Mouse (Mus musculus) midbrain, embryonic 14.5 days (tissue): ENCODE results near the gene Vps13c. TPM values are rescaled to one million over a fixed set of nuclear protein-coding genes. Genes with fewer than 3 reads are reported as not detected.

ENCODE experiments used
- ATAC-seq: fragments of 200-750 bp; cut with Nextera tagmentation; 2 replicates; pipeline ENCODE4 v1.8.0; 2017; ENCODE audit warnings: moderate number of reproducible peaks, moderate library complexity; ENCODE audit not compliant: low FRiP score, low TSS enrichment
- DNase-seq: peaks from one replicate; pipeline ENCODE4 v3.0.0-alpha.2; 2015
- H3K27ac ChIP-seq: fragments of 300-500 bp; sonication (generic); replicated peaks from 2 replicates; pipeline ENCODE4 v1.5.1; 2014; ENCODE audit warnings: mild to moderate bottlenecking, low read depth, low read length, moderate library complexity
- H3K27me3 ChIP-seq: fragments of 300-500 bp; sonication (generic); 2 replicates; pipeline ENCODE4 v1.6.1; 2014; ENCODE audit warnings: low read length, control low read depth, mixed read lengths; ENCODE audit not compliant: control insufficient read depth, insufficient read depth
- H3K36me3 ChIP-seq: fragments of 300-500 bp; sonication (generic); 2 replicates; pipeline ENCODE4 v1.6.1; 2014; ENCODE audit warnings: low read length, control low read depth; ENCODE audit not compliant: control insufficient read depth, insufficient read depth
- H3K4me1 ChIP-seq: fragments of 300-500 bp; sonication (generic); 2 replicates; pipeline ENCODE4 v1.6.1; 2014; ENCODE audit warnings: mild to moderate bottlenecking, antibody characterized with exemption, low read length, control low read depth; ENCODE audit not compliant: control insufficient read depth, insufficient read depth
- H3K4me2 ChIP-seq: fragments of 300-500 bp; sonication (generic); 2 replicates; pipeline ENCODE4 v1.6.1; 2014; ENCODE audit warnings: mild to moderate bottlenecking, low read length, moderate library complexity
- H3K4me3 ChIP-seq: fragments of 300-500 bp; sonication (generic); replicated peaks from 2 replicates; pipeline ENCODE4 v1.5.1; 2014; ENCODE audit warnings: low read depth, low read length
- H3K9ac ChIP-seq: fragments of 300-500 bp; sonication (generic); replicated peaks from 2 replicates; pipeline ENCODE4 v1.6.1; 2014; ENCODE audit warnings: mild to moderate bottlenecking, low read length, moderate library complexity
- H3K9me3 ChIP-seq: fragments of 300-500 bp; sonication (generic); 2 replicates; pipeline ENCODE4 v1.6.1; 2016; ENCODE audit warnings: low read length, control low read depth, mixed read lengths; ENCODE audit not compliant: control insufficient read depth
- WGBS: fragments of 180-500 bp; shearing (Covaris S2); extraction: QIAGEN DNeasy Blood & Tissue Kit; methylation state at CpG from one replicate; pipeline ENCODE4 v1.1.7; 2014; 5-methylcytosine and 5-hydroxymethylcytosine counted together
- polyA plus RNA-seq: library from polyadenylated mRNA; unstranded; fragments of >200 nt; fragmentation: Nextera tagmentation; extraction: Ambion mirVana; gene quantifications from 2 replicates; pipeline ENCODE4 v1.2.1, GENCODE M21; 2014

The Vps13c gene
- polyA plus RNA-seq, 1 experiment from 2014 or later = 17.1 TPM

DNA sequence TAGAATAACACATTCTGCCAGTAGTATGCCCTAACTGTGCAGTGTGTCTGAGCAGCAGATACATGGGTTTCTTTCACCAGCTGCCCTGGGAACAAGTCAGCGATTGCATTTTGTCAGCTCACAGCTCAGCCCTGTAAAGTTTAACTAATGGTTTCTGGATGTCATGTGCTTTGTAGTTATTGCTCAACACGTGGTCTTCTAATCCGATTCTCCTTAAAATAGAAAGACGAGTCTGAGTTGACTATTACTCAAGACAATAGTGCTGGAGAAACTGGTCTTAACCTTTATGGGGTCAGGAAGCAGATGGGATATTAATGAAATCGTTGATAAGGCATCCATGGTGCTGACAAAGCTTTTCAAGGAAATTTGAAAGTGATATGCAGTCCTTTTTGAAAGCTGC, 2.6 kb downstream of the Vps13c start:
- no peaks in the 10 kb centered on the region for H3K27me3 ChIP-seq
- no peak overlapping the region for H3K9ac ChIP-seq
- 80% methylated on average over 5 of the region's 5 CpGs for WGBS
- no peak overlapping the region for H3K4me2 ChIP-seq
- DNase-seq (no peak), ATAC-seq (no peak)
- H3K27ac ChIP-seq = no peak overlapping the region
- H3K4me1 ChIP-seq = peaks cover 6% of the 10 kb centered on the region
- no peak overlapping the region for H3K4me3 ChIP-seq
- no peaks in the 10 kb centered on the region for H3K36me3 ChIP-seq
- H3K9me3 ChIP-seq = no peaks in the 10 kb centered on the region

DNA sequence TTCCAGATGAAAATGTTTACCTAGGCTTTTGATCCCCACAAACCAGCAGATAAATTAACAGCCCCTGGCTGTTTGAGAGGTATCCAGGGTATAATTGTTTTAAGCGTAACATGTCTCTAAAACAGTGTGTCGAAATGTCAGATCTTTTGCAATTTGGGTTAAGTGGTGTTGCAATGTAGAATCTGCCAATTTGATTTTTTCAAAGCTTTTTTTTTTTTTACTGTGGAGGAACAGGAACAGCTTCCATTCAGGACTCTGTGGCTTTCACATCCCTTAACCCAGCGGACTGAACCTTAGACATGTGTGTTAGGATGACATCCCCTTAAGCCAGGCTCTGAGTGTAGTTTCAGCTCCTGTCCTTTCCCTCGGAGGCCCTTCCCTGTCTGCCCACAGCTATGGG, 4.8 kb downstream of the Vps13c start:
- H3K27me3 ChIP-seq = no peaks in the 10 kb centered on the region
- no peak overlapping the region for H3K9ac ChIP-seq
- 86% methylated on average over 4 of the region's 4 CpGs for WGBS
- peaks cover 6% of the 10 kb centered on the region for H3K4me1 ChIP-seq
- H3K4me3 ChIP-seq = no peak overlapping the region
- no peak overlapping the region for H3K27ac ChIP-seq
- DNase-seq (no peak), ATAC-seq (no peak)
- no peaks in the 10 kb centered on the region for H3K9me3 ChIP-seq
- no peak overlapping the region for H3K4me2 ChIP-seq
- no peaks in the 10 kb centered on the region for H3K36me3 ChIP-seq

DNA sequence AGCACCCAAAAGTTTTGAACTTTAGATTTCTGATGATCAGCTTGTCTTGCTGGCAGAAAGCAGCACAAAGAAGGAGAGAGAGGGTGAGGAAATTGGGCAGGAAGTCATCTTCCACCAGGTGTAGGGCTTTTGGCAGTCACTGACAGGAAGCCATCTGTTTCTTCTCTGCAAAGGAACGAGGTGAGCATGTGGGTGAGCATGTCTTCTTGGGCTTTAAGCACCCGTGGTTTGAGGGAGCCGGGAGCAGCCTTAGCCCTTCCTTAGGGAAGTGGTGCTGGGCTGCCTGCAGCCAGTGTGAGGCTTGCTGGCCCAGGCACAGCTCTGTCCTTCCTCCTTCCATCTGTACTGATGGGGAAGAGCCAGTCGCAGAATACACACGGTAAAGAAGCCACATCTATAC, 5.5 kb downstream of the Vps13c start:
- H3K4me2 ChIP-seq = no peak overlapping the region
- H3K4me1 ChIP-seq = peaks cover 5% of the 10 kb centered on the region
- DNase-seq = no peak
- H3K9me3 ChIP-seq = no peaks in the 10 kb centered on the region
- no peak for ATAC-seq
- 93% methylated on average over 5 of the region's 5 CpGs for WGBS
- no peaks in the 10 kb centered on the region for H3K27me3 ChIP-seq
- H3K27ac ChIP-seq = no peak overlapping the region
- H3K36me3 ChIP-seq = no peaks in the 10 kb centered on the region
- H3K4me3 ChIP-seq = no peak overlapping the region
- no peak overlapping the region for H3K9ac ChIP-seq

DNA sequence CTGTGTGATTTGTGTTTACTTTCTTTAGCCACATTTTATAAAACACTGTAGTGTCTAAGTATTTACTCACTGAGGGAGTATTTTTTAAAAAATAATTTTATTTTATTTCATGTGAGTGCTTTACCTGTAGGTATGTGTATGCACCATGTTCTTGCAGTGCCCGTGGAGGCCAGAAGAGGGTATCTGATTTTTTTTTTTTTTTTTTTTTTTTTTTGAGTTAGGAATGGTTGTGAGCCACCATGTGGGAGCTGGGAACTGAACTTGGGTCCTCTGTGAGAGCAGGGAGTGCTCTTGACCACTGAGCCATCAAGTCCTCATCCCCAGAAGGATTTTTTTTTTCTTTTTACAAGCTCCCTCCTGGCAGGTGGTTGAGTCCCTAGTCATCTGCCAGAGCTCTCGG, 5.9 kb downstream of the Vps13c start:
- no peaks in the 10 kb centered on the region for H3K27me3 ChIP-seq
- WGBS = 96% methylated on average over 2 of the region's 2 CpGs
- H3K9ac ChIP-seq = no peak overlapping the region
- H3K4me2 ChIP-seq = no peak overlapping the region
- no peaks in the 10 kb centered on the region for H3K9me3 ChIP-seq
- peaks cover under 1% of the 10 kb centered on the region for H3K4me1 ChIP-seq
- no peak overlapping the region for H3K4me3 ChIP-seq
- ATAC-seq (no peak), DNase-seq (no peak)
- H3K27ac ChIP-seq = no peak overlapping the region
- no peaks in the 10 kb centered on the region for H3K36me3 ChIP-seq

DNA sequence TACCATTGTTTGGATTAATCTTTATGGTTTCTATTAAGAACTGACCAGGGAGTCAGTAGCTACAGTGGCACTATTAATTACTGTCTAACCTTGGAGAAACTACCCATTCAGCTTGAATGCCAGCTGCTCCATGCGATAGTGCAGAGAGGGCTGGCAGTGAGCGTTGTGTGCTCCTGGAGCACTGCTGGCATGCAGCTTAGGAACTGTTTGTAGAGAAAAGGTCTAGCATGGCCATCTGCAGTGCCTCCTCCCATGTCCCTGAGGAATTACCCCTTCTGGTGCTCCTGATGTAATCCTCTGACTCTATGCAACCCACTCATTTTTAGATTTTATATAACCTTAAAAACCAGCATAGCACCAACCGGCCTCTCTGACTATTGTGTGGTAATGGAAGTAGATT, 7.4 kb downstream of the Vps13c start:
- Histone ChIP-seq H3K27me3 (no peaks in the 10 kb centered on the region), H3K36me3 (no peaks in the 10 kb centered on the region), H3K4me2 (no peak overlapping the region), H3K9me3 (no peaks in the 10 kb centered on the region), H3K27ac (no peak overlapping the region), H3K9ac (no peak overlapping the region), H3K4me3 (no peak overlapping the region), H3K4me1 (no peaks in the 10 kb centered on the region; the same call in 1 of the 2 replicates)
- ATAC-seq (no peak), DNase-seq (no peak)
- 79% methylated on average over 3 of the region's 3 CpGs for WGBS

DNA sequence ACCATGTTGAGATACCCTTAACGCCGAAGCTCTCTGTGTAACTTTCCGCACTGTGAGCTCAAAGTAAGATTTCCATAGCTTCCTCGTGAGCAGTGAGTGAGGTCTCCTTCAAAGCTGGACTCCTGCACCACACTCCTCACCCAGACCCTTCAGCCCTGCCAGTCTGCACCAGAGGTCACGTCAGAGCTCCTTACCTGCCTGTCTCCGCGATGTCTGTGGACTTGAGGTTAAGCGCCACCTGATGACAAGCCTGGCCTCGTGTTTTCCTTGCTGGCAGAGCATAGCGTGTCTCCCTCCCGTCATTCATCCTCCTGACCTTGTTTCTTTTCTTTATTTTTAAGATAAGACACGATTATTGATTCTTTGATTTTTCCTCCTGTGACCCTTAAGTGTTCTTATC, 9.2 kb downstream of the Vps13c start:
- 88% methylated on average over 12 of the region's 12 CpGs for WGBS
- DNase-seq (no peak), ATAC-seq (no peak)
- Histone ChIP-seq H3K36me3 (no peaks in the 10 kb centered on the region), H3K27ac (no peak overlapping the region), H3K9me3 (no peaks in the 10 kb centered on the region), H3K27me3 (no peaks in the 10 kb centered on the region), H3K4me1 (no peaks in the 10 kb centered on the region; the same call in 1 of the 2 replicates), H3K9ac (no peak overlapping the region), H3K4me3 (no peak overlapping the region), H3K4me2 (no peak overlapping the region)

DNA sequence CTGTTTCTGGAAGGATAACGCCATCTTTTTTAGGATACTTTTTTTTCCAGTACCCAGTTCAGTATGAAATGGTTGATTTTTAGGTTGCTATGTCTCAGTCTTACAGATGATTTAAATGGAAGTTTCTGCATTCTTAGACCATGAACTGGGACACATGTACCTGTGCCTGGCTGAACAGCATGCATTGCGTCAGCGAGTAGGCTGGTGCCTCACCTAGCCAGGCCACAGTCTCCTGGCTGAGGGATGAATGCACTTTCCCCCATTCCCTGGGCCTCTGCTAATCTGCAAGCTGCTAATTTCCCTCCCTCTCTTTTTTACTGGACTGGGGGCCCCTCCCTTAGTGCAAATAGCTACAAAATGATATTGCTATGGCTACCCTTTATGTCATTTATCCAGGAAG, 9.7 kb downstream of the Vps13c start:
- ATAC-seq (no peak), DNase-seq (no peak)
- Histone ChIP-seq H3K27me3 (no peaks in the 10 kb centered on the region), H3K36me3 (peaks cover 3% of the 10 kb centered on the region; the same call in 1 of the 2 replicates), H3K27ac (no peak overlapping the region), H3K4me1 (no peaks in the 10 kb centered on the region; the same call in 1 of the 2 replicates), H3K4me2 (no peak overlapping the region), H3K4me3 (no peak overlapping the region), H3K9me3 (no peaks in the 10 kb centered on the region), H3K9ac (no peak overlapping the region)
- 93% methylated on average over 3 of the region's 3 CpGs for WGBS

DNA sequence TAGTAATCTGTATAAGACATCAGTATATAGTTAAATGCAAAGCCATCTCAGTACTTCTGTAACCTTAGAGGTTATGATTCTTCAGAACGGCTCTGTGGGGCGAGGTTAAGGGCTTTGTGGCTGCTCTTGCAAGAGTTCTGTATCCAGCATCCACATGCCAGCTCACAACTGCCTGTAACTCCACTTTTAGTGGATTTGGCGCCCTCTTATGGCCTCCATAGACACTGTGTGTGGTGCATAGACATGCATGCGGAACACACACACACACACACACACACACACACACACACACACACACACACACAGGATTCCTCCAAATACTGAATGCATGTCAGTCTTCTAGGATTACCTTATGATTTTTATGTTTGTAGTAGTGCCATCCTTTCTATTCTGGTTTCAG, 11.0 kb downstream of the Vps13c start:
- Histone ChIP-seq H3K9ac (no peak overlapping the region), H3K27me3 (no peaks in the 10 kb centered on the region), H3K4me2 (no peak overlapping the region), H3K27ac (no peak overlapping the region), H3K4me1 (no peaks in the 10 kb centered on the region; the same call in 1 of the 2 replicates), H3K4me3 (no peak overlapping the region), H3K36me3 (peaks cover 9% of the 10 kb centered on the region; the same call in 1 of the 2 replicates), H3K9me3 (no peaks in the 10 kb centered on the region)
- no peak for DNase-seq
- 78% methylated on average over 4 of the region's 4 CpGs for WGBS
- no peak for ATAC-seq

DNA sequence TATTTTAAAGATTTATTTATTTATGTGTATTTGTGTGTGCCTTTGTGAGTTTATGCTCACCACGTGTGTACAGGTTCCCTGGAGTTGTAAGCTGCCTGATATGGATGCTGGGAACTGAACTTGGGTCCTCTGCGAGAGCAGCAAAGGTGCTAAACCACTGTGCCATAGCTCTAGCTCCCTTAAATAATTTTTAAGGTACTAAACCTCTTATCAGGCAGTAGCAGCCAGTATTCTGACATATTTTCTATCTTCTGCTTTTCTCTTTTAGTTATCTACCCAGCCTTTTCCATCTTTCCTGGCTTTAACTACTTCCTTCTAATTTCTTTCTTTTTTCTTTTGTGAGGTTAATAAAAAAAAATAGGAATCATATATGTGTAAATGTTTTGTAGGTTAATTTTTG, 20.1 kb downstream of the Vps13c start:
- H3K27ac ChIP-seq = no peak overlapping the region
- no peaks in the 10 kb centered on the region for H3K4me1 ChIP-seq
- peaks cover 16% of the 10 kb centered on the region for H3K36me3 ChIP-seq
- H3K9ac ChIP-seq = no peak overlapping the region
- no peak for DNase-seq
- H3K27me3 ChIP-seq = no peaks in the 10 kb centered on the region
- WGBS = 88% methylated on average over 2 of the region's 2 CpGs
- H3K9me3 ChIP-seq = no peaks in the 10 kb centered on the region
- ATAC-seq = no peak
- H3K4me2 ChIP-seq = no peak overlapping the region
- H3K4me3 ChIP-seq = no peak overlapping the region
